Mouse (Mus musculus) megakaryocyte, embryonic 14.5 days (primary cell): ENCODE data around the gene Ube2o.

Experiments
- FLI1 ChIP-seq: IDR thresholded peaks from 2 replicates; pipeline ENCODE4 v1.6.1; 2012; ENCODE audit warnings: low read length, inconsistent platforms, mixed read lengths
- GATA1 ChIP-seq: IDR thresholded peaks from 3 replicates; pipeline ENCODE4 v1.6.1; 2012; ENCODE audit warnings: mixed read lengths, low read length, inconsistent platforms, borderline replicate concordance

- no peak for TF ChIP-seq GATA1
- TF ChIP-seq FLI1, result no peak
These were observed 46.1 kb upstream of the Ube2o start for GRCm38 (mm10) chr11:116627072-116628020.
